Mouse (Mus musculus): ENCODE data around the gene Fes.

Gene Fes

DNA sequence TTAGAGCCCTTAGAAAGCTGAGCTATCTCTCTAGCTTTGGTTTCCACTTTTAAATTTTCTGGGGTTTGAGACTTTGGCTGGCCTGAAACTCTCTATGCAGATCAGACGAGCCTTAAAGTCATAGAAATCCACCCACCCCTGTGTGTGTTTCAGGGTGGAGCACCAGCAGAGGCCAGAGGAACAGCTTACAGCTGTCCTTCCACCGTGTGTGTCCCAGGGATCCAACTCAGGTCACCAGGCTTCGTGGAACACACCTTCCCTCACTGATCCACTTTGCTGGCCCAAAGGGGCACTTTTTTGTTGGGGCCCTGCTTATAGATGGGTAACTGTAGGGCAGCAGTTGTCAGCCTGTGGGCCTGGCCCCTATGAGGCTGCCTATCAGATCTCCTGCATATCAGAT, 13.5 kb downstream of the Fes start:
- DNase-seq, result no peak

DNA sequence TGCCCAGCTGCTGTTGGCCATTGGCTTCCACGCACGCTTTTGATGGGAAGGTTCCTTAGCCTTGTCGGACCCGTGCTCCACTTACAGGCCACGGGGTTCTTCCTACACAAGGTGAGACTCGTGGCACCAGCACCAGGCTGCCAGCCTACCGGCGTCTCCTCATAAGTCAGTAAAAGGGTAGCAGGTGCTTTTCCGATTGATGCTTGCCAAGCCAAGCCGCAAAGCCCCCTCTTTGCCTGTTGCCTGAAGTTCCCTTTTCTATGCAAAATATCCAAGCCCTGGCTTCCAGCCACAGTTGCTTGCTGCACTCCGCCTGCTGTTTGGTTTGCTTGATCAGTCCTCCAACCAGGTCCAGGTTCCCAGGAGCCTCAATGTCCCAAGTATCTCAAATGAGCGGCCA, 13.9 kb downstream of the Fes start:
- DNase-seq, result no peak

DNA sequence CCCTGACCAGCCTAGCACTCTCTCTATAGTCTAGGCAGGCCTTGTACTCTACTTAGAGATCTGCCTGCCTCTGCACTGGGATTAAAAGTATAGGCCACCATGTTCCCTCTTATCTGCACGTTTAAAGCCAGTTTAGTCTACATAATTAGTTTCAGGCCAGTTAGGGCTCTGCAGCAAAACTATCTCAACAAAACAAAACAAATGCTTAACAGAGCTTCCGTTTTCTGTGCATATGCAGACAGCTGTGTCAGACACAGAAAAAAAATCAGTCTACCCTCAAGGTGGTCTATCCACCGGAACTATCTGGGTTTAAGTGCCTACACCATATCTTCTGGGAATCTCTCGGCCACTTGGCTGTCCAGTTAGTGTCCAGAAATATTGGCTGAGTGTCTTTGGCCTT, 14.4 kb downstream of the Fes start:
- DNase-seq, result no peak

DNA sequence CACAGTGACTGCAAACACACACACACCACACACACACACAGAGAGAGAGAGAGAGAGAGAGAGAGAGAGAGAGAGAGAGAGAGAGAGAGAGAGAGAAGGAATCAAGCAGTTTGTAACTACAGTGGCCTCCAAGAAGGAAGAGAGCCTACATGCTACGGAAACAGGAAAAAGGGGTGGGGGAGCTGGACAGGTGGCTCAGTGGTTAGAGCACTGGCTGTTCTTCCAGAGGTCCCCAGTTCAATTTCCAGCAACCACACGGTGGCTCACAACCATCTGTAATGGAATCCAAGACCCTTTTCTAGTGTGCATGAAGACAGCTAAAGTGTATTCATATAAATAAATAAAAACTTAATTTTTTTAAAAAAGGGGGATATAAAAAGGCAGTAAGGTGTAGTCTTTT, 15.1 kb downstream of the Fes start:
- DNase-seq, result no peak

DNA sequence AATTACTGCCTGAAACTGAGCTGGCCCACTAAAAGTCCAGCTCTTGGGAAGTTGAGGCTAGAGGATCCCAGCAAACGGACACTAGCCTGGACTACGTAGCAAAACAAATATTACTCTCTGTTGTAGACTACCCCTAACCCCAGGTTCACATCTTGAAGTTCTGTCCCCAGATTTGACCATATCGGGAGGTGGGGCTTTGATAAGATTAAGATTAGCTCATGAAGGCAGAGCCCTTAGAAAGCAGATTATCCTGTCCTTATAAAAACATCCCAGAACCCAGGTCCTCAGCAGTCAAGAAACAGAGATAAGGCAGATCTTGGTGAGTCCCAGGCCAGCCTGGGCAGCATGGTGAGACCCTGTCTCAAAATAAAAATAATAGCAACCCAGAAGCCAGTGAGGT, 15.6 kb downstream of the Fes start:
- no peak for DNase-seq

DNA sequence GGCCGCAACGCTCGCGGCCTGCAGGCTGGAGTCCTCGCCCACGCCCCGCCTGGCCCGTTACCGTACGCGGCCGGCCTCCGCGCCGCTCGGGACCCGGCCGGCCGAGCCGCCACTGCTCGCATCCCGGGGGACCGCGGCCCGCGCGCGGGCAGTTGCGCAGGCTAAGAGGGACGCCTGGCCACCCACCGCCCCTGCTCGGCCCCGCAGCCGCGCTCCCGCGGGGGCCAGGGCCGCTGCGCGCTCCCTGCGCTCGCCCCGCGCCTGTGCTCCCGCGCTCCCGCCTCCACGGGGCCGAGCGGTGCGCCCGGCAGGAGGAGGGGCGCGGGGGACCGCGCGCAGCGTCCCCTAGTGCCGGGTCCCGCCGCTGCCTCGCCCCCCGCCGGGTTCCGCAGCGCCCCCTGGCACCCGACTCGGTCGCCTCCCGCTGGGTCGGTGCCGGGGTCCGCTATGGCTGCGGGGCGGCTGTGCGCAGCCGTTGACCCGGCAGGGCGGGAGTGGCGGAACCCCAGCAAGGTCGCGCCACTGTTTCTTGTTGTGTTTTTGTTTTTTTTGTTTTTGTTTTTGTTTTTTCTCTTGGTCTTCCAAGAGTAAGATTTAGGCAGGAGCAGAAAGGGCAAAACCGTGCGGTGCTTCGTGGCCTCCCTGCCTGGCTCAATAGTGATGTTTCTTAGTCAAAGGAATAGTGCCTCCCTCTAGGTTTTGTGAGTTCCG, 16.6 kb downstream of the Fes start, which contains the start of gene Man2a2:
TSS of gene Man2a2 (minus strand) at position 335 of the 711 bp plus-strand sequence.
- DNase-seq, result peak; percentile 73

DNA sequence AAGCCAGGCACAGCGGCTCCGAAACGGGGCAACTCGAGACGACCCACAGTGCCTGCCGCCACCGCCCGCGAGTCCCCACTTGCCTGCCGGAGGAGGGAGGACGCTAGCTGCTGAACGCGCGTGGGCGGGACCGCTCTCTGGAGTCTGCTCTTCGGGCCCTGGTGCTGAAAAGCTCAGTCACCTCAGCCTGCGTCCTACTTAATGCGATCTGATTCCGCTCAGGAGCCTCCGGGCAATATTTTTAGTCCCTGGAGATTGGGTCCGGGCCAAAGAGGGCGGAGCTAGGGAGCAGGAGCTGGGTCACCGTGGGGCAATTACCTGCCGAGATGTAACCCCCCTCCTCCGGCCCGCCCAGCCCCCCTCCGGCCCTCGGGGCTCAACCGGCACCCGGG, 17.1 kb downstream of the Fes start:
- peak; percentile 93 for DNase-seq

DNA sequence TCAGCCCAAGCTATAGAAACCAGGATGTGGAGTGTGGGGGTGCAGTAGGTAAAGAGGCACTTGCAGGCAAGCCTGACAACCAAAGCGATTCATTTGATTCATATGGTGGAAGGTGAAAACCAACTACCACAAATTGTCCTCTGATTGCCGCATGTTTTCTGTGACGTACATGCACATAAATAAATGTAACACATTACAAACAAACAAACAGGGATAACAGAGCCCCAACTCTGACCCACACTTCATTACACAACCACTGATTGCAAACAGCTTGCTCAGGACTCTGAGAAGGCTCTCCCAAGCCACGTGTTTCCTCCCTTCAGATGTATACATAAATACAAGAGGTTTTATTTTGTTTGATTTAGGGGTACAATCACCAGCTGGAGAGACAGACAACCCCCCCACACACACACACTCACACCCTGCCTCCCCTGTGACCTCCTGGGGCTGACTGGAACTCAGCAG, 17.7 kb downstream of the Fes start:
- DNase-seq, result no peak

DNA sequence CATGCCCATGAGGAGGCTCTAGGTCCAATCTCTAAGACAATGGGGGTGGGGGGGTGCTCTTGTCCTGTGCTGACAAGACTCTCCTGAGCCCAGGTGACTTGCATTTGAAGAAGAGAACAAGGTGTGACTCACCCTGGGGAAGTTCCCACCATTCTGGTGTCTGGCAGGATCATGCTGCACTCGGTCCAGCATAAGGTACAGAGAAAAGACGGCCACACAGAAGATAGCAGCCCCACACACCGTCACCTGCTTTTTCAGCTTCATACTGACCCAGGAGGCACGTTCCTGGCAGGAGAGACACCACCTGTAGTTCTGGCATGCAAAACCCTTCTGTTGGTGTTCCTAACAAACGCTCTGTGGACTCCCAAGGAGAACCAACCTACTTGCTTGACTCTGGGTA, 18.3 kb downstream of the Fes start:
- DNase-seq, result peak; percentile 73

DNA sequence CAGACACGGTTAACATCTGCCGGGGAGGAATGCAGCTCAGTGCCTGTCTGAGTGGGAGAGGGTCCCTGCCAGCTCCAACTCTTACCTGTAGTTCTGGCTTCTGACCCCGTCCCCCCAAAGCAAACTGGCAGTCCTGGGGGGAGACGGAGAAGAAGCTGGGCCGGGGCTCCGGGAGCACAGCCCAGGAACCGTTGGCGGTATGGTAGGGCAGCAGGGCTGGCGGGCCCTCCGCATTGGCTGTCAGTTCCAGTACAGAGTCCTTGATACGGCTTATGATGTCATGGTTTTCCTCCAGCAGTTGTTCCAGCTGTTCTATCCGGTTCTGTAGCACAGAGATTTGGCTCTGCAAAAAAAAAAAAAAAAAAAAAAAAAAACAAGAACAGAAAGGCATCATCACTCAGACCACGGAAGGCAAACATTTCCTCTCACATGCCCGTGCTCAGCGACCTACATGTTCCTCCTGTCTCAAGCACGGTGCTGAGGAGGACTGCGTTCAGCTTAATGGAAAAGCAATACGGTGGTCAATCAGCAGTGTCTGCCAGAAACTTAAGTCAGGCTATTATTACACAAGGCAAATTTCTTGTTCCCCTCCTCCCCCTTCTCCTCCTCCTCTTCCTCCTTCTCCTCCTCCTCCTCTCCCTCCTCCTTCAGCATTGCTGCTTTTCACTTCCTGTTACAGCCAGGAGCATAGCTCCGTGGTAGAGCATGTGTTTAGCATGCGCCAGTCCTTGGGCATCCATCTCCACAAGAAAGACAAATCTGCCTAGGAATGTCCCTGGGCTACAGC, 18.9 kb downstream of the Fes start:
- DNase-seq, result no peak

DNA sequence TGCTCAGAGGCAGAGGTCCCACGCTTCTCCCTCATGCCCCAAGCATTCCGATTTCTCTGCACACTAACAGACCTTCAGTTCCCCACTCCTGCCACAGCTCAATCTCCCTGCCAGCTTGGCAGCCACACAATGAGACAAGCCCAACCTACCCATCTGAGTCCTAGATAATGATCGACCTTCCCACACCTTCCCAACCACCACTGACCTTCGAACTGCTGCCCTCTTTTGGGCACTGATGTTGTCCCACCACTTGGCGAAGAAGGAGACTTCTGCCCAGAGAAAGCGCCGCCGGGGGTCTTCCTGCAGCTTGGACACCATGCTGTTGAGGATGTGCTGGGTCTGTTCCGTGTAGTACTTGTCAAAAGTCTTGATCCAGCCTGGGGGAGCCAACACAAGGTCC, 19.7 kb downstream of the Fes start:
- DNase-seq, result no peak

DNA sequence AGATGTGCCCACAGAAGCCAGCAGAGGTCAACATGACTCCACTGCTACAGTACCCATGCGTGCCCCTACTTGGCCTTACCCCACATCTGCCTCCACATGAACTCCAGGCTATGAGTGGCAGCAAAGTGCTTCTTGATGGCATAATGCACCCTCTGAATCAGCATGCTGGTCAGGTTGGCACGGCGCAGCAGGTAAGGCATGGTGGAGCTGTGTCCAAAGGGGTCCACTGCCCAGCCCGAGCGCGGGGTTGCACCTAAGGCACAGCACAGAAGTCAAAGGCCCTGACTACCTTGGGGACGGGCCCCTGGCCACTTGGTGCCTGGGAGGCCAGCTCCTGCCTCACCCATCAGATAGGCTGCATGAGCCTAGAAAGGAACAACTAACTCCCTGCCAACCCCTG, 20.5 kb downstream of the Fes start:
- no peak for DNase-seq

DNA sequence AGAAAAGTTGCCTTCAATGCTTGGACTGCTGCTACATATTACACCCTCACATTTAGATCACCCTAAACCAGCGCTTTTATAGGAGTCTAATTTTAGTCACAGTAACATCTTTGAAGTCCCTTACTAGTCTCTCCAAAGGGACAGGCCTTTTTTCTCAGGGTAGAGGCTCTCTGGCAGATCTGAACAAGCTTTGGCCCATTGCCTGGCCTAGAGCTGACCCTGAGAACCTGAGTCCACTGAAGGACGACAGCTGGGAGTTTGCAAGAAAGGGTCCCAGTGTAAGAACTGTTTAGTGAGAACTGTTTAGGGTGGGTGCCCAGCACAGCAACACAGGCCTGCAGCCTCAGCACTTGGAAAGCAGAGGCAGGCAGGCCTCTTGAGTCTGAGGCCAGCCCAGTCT, 22.0 kb downstream of the Fes start:
- DNase-seq, result no peak

DNA sequence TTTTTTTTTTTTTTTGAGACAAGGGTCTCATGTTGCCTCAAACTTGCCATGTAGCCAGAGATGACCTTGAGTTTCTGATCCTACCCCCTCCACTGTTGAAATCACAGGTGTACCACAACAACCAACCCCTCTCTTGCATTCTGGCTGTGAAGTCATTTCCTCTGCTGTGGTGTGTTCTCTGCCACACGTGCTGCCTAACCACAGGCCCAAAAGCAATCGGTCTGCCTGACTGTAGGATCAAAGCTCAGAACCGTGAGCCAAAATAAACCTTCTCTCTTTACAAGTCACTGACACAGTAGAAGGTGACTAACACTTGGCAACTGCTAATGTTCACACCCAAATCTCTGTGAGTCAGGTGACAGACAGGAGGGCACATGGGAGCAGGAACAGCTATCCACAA, 27.3 kb downstream of the Fes start:
- no peak for DNase-seq

DNA sequence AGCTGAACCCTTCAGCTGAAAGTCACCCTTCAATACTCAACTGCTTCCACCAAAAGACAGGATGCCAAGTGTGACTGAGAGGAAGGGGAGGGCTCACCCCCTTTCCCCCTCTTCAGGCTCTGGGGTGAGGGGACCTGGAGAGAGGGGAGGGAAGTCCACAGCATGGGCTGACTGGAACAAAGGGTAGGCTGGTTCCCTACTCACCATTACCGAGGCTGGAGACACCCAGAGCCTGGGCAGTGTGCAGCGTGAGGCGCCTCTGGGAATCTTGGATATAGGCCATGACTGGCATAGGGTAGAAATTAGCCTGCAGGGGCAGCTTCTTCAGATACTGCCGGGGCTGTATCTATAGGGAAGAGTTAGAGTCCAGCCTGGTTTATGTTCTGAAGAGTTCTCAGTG, 29.7 kb downstream of the Fes start:
- no peak for DNase-seq

DNA sequence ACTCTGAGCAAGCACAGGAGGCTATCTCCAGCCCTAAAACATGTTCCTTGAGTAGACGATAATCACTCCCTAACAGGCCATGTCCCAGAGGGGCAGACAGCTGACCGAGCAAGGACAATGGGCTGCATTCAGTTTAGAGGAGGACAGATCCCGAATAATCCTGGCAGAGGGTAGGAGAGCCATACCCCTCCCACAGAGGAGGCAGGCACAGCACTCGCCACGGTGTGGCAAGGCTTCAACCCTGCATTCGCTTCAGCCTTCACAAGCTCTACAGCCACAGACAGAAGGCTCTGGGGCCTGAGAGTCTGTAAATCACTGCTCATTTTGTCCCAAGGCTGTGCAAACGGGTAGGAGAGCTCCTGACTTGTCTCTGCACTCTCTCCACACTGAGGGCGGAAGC, 30.6 kb downstream of the Fes start:
- no peak for DNase-seq

DNA sequence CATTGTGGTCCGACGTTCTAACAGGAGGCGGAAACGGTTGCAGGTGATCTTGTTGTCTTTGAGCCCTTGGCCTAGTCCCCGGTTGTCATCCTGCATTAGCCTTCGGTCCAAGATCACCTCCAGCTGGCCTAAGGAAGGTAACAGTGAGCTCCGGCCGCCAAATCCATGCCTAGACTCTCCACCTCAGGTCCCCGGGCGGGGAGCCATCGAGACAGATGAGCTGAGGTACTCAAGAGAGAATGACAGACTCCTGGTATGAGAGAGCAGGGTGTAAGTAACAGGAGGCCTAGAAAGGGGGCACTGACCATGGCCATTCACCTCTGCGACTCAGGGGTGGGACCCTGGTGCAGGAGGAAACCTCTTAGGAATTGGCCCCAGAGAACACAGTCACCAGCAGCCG, 31.4 kb downstream of the Fes start:
- peak; percentile 63 for DNase-seq

DNA sequence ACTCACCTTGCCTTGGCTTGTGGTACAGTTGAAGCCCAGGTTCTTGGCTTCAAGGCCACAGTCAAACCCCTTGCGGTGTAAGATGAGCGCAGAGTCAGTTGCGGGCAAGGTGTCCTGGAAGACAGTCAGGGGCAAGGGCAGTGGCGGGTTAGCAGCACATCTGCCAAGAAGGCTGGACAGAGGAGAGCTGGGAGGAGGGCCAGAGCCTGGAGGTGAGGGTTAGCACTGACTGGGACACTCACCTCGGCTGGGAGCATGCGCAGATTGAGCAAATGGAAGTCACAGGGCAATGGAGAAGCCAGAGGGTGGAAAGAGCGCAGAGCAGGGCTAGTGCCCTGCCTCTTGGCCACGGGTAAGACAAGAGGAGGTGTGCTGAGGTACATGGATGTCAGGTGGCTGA, 34.8 kb downstream of the Fes start:
- DNase-seq, result no peak

DNA sequence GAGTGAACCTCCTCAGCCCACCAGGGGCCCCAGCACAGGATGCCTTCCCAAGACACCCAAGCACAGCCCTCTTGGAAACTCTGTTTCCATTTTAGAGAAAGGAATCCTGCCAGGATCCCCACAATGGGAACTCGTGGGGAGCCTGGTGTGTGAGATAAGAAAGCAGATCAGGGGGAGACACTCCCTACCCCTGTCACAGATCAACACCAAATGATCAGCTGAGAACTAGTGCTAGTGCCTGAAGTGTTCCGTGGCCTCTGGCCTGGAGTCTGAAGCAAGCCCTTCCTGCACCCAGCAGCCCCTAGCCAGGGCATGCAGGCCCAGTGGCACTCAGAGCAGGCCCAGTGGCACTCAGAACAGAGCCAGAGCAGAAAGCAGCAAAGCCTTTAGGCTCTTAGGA, 36.9 kb downstream of the Fes start:
- no peak for DNase-seq

DNA sequence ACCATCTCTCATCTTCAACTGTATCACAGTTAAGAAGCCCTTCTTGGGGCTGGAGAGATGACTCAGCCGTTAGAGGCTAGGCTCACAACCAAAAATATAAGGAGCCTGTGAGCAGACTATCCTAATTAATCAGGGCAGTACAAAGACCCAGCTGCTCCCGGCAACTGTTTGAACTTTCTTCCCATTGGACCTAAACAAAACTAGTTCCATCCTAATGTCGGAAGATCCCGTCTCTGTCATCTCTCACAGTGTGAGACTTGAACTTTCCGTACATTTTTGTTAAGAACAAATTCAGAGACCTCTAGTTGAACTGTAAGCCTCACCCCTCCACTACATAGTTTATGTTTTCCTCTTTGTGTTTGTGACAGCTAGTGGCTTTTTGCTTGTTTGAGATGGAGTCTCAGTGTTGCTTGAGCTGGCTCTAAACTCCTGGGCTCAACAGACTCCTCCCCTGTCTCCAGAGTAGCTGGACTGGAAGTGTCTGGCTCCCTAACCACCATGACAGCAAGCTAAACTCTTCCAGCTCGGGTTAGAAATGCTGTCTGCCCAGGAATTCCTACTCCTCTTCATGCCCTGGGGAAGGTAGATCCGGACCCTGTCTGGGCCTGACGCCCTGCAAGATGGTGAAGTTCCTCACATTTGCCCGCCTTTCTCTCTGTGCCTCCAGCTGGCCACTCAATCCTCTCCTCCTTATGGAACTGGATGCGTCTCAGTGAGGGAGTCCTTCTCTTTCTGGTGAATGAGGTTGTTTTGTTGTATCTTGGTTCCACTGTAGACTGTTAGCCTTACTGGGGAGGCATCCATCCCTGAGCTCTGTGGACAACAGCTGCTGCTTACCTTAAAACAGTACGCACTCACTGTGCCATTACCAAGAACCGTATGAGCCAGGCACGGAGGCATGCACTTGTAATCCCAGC, 39.8 kb downstream of the Fes start:
- DNase-seq, result no peak

DNA sequence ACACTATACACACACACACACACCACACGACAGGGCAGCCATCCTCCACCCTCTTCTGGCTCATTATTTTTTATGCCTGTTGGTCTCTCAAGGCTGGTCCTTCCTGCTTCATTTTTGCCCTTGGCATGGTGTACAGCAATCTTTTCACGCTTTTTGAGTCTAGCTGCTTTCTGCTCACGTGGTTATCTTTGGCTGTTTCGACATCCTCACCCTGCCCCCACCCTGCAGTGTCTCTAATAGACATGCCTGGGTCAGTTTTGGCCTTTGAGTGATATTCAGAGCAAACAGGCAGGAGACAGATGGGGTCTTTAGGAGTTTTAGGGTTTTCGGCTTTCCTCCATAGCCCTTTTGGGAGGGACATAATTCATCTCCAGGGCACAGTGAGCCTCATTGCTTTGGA, 40.9 kb downstream of the Fes start:
- no peak for DNase-seq

DNA sequence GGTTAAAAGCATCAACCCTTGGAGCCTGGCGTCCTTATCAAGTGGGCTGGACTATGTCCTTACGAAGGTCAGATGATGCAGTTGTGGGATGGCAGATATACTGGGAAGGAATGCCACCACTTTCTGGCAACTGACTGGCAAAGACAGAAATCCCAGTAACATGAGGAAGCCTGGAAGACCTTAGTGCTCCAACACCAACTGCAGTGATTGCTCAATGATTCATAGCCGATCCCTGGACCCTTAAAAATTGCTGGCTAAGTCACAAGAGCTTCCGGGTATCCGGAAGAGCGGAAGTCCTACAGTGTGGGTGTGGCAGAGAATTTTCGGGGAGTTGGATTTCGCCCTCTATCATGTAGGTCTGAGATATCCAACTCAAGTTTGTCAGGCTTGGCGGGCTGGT, 41.6 kb downstream of the Fes start:
- DNase-seq, result no peak

DNA sequence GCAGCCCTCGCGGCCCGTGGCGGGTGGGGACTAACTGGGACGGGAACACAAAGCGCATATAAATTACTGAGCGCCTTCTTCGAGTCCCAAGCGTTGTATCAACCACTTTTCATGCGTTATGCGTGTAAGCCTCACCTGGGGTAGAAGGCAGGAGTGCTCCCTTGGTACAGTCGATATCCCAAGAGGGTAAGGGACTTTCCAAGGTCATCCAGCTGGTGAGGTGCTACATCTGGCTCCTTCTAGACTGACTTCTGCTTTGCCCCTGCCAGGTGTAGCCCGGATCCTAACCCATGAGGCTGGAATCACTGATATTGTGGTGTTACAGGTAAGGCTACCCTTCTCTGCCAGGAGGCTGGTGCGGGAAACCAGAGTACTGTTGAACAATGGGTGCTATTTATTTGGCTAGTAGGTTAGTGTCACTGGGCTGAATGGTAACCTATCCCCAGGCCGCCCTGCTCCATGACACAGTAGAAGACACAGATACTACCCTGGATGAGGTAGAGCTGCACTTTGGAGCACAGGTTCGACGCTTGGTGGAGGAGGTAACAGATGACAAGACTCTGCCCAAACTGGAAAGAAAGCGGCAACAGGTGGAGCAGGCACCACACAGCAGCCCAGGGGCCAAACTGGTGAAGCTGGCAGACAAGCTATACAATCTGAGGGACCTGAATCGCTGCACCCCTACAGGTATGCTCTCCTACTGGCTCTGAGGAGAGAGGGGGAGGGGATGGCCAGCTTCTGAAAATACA, 44.3 kb downstream of the Fes start:
- peak; percentile 60 for DNase-seq
